Mouse (Mus musculus) 3T3-L1 (cell line): Measurements from ENCODE around the gene Wnt16.
A peak's percentile ranks its signal among the peaks of the same experiment; 100 is the strongest.

Experiments
- DNase-seq: peaks from one replicate; pipeline ENCODE4 v3.0.0-alpha.2; 2015; ENCODE audit warnings: low read depth, low spot score

Gene Wnt16

DNA sequence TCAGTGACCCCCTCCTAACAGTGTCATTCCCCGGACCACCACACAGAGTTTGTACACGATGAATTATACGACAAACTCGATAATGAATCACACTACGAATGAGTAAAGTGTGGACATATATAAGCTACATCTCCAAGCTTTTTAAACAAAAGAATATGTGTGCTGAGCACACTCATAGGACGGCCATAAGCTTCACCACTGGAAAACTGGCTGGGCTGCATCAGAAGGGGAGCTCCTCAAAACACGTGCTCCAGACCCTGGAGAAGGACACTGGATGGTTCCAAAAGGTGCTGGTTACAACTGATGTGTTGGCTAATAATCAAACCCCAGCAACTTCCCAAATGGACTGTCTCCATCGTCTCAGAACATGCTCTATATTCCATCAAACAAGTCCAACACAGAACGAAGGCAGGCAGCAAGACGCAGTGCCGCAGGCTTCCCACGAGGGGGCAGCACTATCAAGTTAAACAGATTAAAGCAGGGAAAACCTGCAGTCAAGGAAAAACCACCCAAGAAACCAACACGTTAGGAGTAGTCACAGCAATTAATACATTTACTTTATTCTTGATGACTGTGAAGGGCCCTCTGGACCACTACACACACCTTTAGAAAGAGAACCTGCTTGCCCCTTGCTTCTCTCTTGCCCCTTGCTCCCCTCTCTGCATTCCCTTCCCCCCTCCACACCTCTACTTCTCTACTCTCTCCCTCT lies 37.5 kb downstream of the Wnt16 start:
- peak; percentile 87 for DNase-seq

DNA sequence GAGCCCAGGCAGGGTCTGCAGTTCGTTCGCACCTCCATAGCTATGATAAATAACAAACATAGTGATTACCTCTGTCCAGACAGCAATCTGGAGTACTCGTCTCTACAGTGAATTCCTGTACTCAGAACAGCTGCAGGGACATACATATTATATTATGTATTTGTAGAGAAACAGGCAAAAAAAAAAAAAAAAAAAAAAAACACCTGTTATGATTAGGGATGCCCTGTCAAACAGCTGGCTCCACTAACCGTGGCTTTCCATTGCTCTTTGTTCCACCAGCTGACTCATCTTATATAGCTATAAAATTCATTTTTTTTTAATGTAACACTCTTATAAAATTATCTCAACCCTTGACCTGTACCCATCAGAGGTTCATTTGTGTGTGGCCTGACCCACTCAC lies 38.3 kb downstream of the Wnt16 start:
- DNase-seq = no peak

DNA sequence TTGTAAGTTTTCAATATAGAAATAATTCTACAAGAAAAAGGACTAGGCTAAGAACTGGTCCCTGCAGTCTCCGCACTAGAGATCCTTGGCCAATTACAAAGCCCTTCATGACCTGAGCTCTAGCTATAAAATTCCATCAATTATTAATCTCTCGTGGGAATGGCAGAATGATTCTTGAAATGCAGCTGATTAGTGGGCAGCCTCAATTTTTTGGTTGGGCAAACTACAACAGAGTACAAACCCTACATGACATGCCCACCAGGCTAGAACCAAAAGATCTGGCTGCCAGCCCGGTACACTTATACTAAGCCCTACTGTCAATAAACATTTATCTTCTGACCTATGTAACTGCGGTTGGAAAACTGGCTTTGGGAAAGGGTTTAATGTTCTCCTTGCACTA lies 39.1 kb downstream of the Wnt16 start:
- DNase-seq = no peak

- DNase-seq = no peak
Observed at GRCm38 (mm10) chr6:22327931-22328330, 39.9 kb downstream of the Wnt16 start.

DNA sequence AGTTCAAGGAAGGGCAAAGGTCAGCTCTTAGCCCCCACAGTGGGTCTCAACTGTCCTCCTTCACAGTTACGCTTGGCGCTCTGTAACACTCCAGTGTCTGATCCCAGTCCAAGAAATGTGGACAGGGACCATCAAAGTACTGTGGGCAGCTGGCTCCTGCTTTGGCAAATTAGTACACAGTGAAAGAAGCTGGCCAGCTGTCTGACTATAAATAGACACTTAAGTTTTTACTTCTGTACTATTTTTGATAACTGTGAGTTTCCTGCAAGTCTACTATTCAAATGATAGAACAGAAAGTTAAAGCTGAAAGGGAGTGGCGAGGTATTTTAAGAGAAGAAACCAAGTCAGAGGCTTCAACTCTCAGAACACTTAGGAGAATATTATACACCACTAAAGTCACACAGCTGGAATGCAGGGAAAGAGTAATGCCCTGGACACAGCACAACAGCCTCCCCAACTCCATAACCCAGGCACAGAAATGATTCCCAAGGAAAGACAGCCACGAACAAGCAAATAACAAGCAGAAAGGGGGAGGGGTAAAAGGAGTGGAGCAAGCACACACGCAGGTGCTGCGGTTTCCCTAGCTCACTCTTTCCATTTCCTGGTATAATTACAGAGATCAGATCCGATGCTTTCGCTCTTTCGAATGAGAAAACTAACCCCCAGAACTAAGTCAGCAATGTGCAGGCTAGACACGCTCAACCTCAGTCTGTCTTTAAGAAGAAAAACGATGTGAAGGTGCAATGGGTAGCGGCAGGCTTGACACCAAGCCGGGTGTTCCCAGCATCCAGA lies 42.3 kb downstream of the Wnt16 start:
- no peak for DNase-seq

GRCm38 (mm10) chr6:22332548-22332947 lies 44.5 kb downstream of the Wnt16 start:
- no peak for DNase-seq

- DNase-seq = peak; percentile 30
Observed at GRCm38 (mm10) chr6:22339763-22340542, 51.9 kb downstream of the Wnt16 start.

DNA sequence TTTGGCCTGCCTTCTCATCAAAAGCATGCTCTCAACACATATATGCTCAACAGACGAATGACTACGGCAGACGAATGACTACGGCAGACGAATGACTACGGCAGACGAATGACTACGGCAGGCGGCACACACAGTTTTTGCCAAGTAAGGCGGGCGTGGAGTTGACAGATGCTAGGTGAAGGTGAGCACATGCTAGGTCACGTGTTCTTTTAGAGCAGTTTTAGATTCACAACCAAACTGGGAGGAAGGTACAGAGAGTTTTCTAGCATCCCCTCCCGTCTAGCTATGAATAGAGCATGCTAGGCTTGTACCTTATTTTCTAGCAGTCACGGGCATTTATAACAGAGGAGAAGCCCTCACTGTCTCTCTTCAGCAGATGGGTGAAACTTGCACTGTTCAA lies 52.8 kb downstream of the Wnt16 start:
- no peak for DNase-seq

DNA sequence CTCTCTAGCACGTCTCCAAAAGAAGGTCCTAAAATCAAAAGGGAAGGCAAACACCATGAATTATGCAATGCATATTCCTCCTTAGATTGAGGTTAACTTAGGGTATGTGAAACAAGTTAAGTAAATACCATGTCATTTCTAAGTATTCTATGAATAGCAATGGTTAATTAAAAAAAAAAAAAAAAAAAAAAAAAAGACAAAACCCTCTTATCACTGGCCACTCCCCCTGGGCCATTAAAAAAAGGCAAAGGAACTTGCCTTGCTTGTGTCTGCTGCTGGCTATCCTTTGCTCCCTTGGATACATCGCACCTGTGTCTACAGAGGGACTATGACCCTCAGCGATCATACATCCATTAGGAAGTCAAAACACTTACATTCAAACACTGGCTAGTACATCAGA lies 55.3 kb downstream of the Wnt16 start:
- no peak for DNase-seq

GRCm38 (mm10) chr6:22343706-22344105 lies 55.7 kb downstream of the Wnt16 start:
- DNase-seq = no peak

- DNase-seq = no peak
Observed at GRCm38 (mm10) chr6:22344443-22344842, 56.4 kb downstream of the Wnt16 start.

DNA sequence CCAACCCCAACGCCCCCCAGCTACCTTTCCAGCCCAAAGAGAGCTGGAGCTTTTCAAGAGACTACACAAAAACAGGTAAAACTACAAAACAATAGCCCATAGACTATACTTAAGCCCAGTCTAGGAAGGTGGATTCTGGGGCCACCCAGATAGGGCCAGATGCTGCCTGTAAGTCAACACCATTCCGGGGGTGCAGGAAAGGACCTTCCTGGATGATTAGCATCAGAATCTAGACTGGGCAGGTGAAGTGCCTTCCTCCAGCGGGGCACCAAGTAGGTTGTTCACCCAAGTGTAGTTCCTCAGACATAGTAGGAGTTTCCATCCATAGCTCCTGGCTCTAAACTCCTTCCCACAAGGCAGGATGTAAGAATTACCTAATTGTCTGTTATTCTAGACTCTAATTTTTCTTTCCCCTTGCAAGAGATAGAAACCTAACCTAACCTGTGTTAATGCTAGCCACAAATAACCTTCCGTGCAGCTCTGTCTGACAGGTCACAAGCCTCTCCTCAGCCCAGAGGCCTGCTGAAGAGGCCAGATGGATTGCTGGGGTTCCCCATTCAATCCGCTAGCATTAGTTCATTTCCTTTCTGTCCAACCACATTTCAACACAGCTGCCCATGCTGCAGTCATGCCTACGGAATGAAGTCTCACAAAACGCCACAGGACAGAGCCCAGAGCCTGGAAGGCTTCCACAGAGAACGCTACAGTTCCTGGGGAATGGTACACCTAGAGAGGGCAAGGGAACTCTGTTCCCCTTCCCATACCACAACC lies 59.3 kb downstream of the Wnt16 start:
- peak; percentile 88 for DNase-seq
